Mouse (Mus musculus) liver, embryonic 14.5 days (tissue): Measurements from ENCODE around the gene Etv6. TPM values are rescaled to one million over a fixed set of nuclear protein-coding genes. Genes with fewer than 3 reads are reported as not detected.

Source experiments
- ATAC-seq: fragments of 200-750 bp; cut with Nextera tagmentation; 2 replicates; pipeline ENCODE4 v1.8.0; 2017; ENCODE audit warnings: moderate number of reproducible peaks, mild to moderate bottlenecking, moderate library complexity; ENCODE audit not compliant: insufficient read depth
- DNase-seq, 3 experiments: peaks; one replicate each; pipeline ENCODE4 v3.0.0-alpha.2; 2012 to 2013; ENCODE audit warnings: low read depth in 3 of 3, low spot score in 3 of 3
- H3K27ac ChIP-seq: fragments of 300-500 bp; sonication (generic); 2 replicates; pipeline ENCODE4 v1.5.1; 2014; ENCODE audit warnings: moderate library complexity, mild to moderate bottlenecking, control low read depth, inconsistent platforms
- H3K27me3 ChIP-seq: fragments of 300-500 bp; sonication (generic); 2 replicates; pipeline ENCODE4 v1.6.1; 2014; ENCODE audit warnings: mild to moderate bottlenecking, low read length, moderate library complexity; ENCODE audit not compliant: control insufficient read depth, insufficient read depth
- H3K36me3 ChIP-seq: fragments of 300-500 bp; sonication (generic); replicated peaks from 2 replicates; pipeline ENCODE4 v1.6.1; 2014; ENCODE audit warnings: low read depth; ENCODE audit not compliant: control insufficient read depth, insufficient read depth
- H3K4me1 ChIP-seq, 2 experiments: fragments of 200-500 bp in 1 of 2; fragments of 300-500 bp in 1 of 2; sonication (generic) in 1 of 2; replicated peaks; 2 replicates each; pipeline ENCODE4 v1.6.1; 2012 to 2014; ENCODE audit warnings: antibody characterized with exemption in 1 of 2, inconsistent platforms in 1 of 2, low read length in 1 of 2; ENCODE audit not compliant: control insufficient read depth in 2 of 2, insufficient read depth in 2 of 2
- H3K4me2 ChIP-seq: fragments of 300-500 bp; sonication (generic); 2 replicates; pipeline ENCODE4 v1.6.1; 2014; ENCODE audit warnings: low read depth, mild to moderate bottlenecking, control low read depth, moderate library complexity
- H3K4me3 ChIP-seq, 2 experiments: fragments of 200-500 bp in 1 of 2; fragments of 300-500 bp in 1 of 2; sonication (generic) in 1 of 2; 2 replicates each; pipeline ENCODE4 v1.5.1; 2012 to 2014; ENCODE audit warnings: low read depth in 2 of 2, low read length in 2 of 2, mild to moderate bottlenecking in 2 of 2, control low read depth in 1 of 2, inconsistent platforms in 1 of 2, moderate library complexity in 1 of 2; ENCODE audit not compliant: insufficient read depth in 1 of 2
- H3K9ac ChIP-seq: fragments of 300-500 bp; sonication (generic); replicated peaks from 2 replicates; pipeline ENCODE4 v1.6.1; 2014; ENCODE audit warnings: mild to moderate bottlenecking, control low read depth, moderate library complexity
- H3K9me3 ChIP-seq: fragments of 300-500 bp; sonication (generic); 2 replicates; pipeline ENCODE4 v1.6.1; 2016; ENCODE audit warnings: low read length, mixed read lengths; ENCODE audit not compliant: control insufficient read depth
- CTCF ChIP-seq: IDR thresholded peaks from 2 replicates; pipeline ENCODE4 v1.5.1; 2016; ENCODE audit warnings: antibody characterized with exemption, low read depth, control low read depth
- EP300 ChIP-seq: IDR thresholded peaks from 2 replicates; pipeline ENCODE4 v1.6.1; 2016; ENCODE audit warnings: antibody characterized with exemption, low read depth
- WGBS: fragments of 180-500 bp; shearing (Covaris S2); extraction: QIAGEN DNeasy Blood & Tissue Kit; methylation state at CpG from one replicate; pipeline ENCODE4 v1.1.7; 2014; ENCODE audit not compliant: insufficient replicate concordance; 5-methylcytosine and 5-hydroxymethylcytosine counted together
- polyA plus RNA-seq, 2 experiments: library from polyadenylated mRNA; depleted of rRNA in 1 of 2; stranded (reverse) in 1 of 2; unstranded in 1 of 2; fragments of >200 nt; fragmentation: Nextera tagmentation in 1 of 2; extraction: Ambion mirVana in 1 of 2; gene quantifications; 2 replicates each; pipeline versions ENCODE4 v1.2.1 to v1.2.3; 2012 to 2014

Gene Etv6
- polyA plus RNA-seq, 2 experiments = 2.6 to 3.0 TPM

GRCm38 (mm10) chr6:134075031-134075430 lies 39.5 kb downstream of the Etv6 start:
- no peak overlapping the region for H3K27ac ChIP-seq
- H3K36me3 ChIP-seq = no peaks in the 10 kb centered on the region
- no peak overlapping the region for H3K9ac ChIP-seq
- H3K4me2 ChIP-seq = no peak overlapping the region
- H3K9me3 ChIP-seq = no peaks in the 10 kb centered on the region
- H3K27me3 ChIP-seq = no peaks in the 10 kb centered on the region
- no peak for DNase-seq
- peaks cover 0 to 3% of the 10 kb centered on the region in 2 experiments; a peak in 1 of 4 replicates for H3K4me1 ChIP-seq
- WGBS = 61% methylated on average over 6 of the region's 6 CpGs
- no peak overlapping the region for H3K4me3 ChIP-seq
- ATAC-seq = no peak
- TF ChIP-seq EP300 = no peak
- TF ChIP-seq CTCF = no peak

- ATAC-seq = no peak
- DNase-seq = no peak
- Histone ChIP-seq H3K9me3 (no peaks in the 10 kb centered on the region), H3K4me3 (no peak overlapping the region), H3K36me3 (no peaks in the 10 kb centered on the region), H3K4me2 (no peak overlapping the region), H3K27me3 (no peaks in the 10 kb centered on the region), H3K27ac (no peak overlapping the region), H3K4me1 (peaks cover 0 to 7% of the 10 kb centered on the region in 2 experiments; a peak in 2 of 4 replicates), H3K9ac (no peak overlapping the region)
- no peak for TF ChIP-seq EP300
- no peak for TF ChIP-seq CTCF
- 56% methylated on average over 6 of the region's 6 CpGs for WGBS
These were observed 42.5 kb downstream of the Etv6 start for GRCm38 (mm10) chr6:134078016-134078415.

GRCm38 (mm10) chr6:134079112-134079511 lies 43.6 kb downstream of the Etv6 start:
- WGBS = 75% methylated on average over 9 of the region's 9 CpGs
- Histone ChIP-seq H3K9ac (no peak overlapping the region), H3K27ac (no peak overlapping the region), H3K4me1 (peaks cover 0 to 11% of the 10 kb centered on the region in 2 experiments; a peak in 2 of 4 replicates), H3K9me3 (no peaks in the 10 kb centered on the region), H3K36me3 (no peaks in the 10 kb centered on the region), H3K4me2 (no peak overlapping the region), H3K4me3 (no peak overlapping the region), H3K27me3 (no peaks in the 10 kb centered on the region)
- no peak for TF ChIP-seq EP300
- TF ChIP-seq CTCF = no peak
- DNase-seq (no peak), ATAC-seq (no peak)

- H3K4me1 ChIP-seq = peaks cover 0 to 11% of the 10 kb centered on the region in 2 experiments; a peak in 2 of 4 replicates
- H3K27me3 ChIP-seq = no peaks in the 10 kb centered on the region
- no peak overlapping the region for H3K27ac ChIP-seq
- H3K9me3 ChIP-seq = no peaks in the 10 kb centered on the region
- 69% methylated on average over 2 of the region's 2 CpGs for WGBS
- TF ChIP-seq CTCF = no peak
- no peak for TF ChIP-seq EP300
- H3K4me2 ChIP-seq = no peak overlapping the region
- DNase-seq (no peak), ATAC-seq (no peak)
- H3K9ac ChIP-seq = no peak overlapping the region
- no peaks in the 10 kb centered on the region for H3K36me3 ChIP-seq
- H3K4me3 ChIP-seq = no peak overlapping the region
These were observed 44.1 kb downstream of the Etv6 start for GRCm38 (mm10) chr6:134079563-134079962.

GRCm38 (mm10) chr6:134080946-134081345 lies 45.4 kb downstream of the Etv6 start:
- WGBS = 57% methylated on average over 5 of the region's 5 CpGs
- TF ChIP-seq EP300 (no peak), CTCF (no peak)
- H3K36me3 ChIP-seq = no peaks in the 10 kb centered on the region
- H3K4me1 ChIP-seq = peaks cover 0 to 11% of the 10 kb centered on the region in 2 experiments; a peak in 2 of 4 replicates
- no peaks in the 10 kb centered on the region for H3K27me3 ChIP-seq
- no peak overlapping the region for H3K4me3 ChIP-seq
- ATAC-seq = no peak
- no peak overlapping the region for H3K9ac ChIP-seq
- no peaks in the 10 kb centered on the region for H3K9me3 ChIP-seq
- DNase-seq = no peak
- no peak overlapping the region for H3K4me2 ChIP-seq
- no peak overlapping the region for H3K27ac ChIP-seq
